Mouse (Mus musculus) liver, embryonic 11.5 days (tissue): ENCODE measurements at regions not wholly inside any gene's neighbourhood (a gene's known extent, or its start where the extent isn't known, plus 50 kb on each side); places are given as distances from the start of the nearest gene placed in this dataset.

Experiments used
- ATAC-seq: fragments of 200-750 bp; cut with Nextera tagmentation; replicated peaks from 2 replicates; pipeline ENCODE4 v1.8.0; 2017; ENCODE audit warnings: moderate number of reproducible peaks, mild to moderate bottlenecking, moderate TSS enrichment, moderate library complexity; ENCODE audit not compliant: low FRiP score
- DNase-seq: peaks from one replicate; pipeline ENCODE4 v3.0.0-alpha.2; 2017; ENCODE audit warnings: low spot score
- H3K27ac ChIP-seq: fragments of 300-500 bp; sonication (generic); 2 replicates; pipeline ENCODE4 v1.5.1; 2014; ENCODE audit warnings: mild to moderate bottlenecking, low read depth, low read length, control low read depth
- H3K27me3 ChIP-seq: fragments of 300-500 bp; sonication (generic); replicated peaks from 2 replicates; pipeline ENCODE4 v1.6.1; 2014; ENCODE audit warnings: low read length, mixed read lengths; ENCODE audit not compliant: control insufficient read depth, insufficient read depth
- H3K36me3 ChIP-seq: fragments of 300-500 bp; sonication (generic); 2 replicates; pipeline ENCODE4 v1.6.1; 2014; ENCODE audit warnings: mild to moderate bottlenecking, low read length, moderate library complexity, mixed read lengths; ENCODE audit not compliant: control insufficient read depth, insufficient read depth
- H3K4me1 ChIP-seq: fragments of 300-500 bp; sonication (generic); replicated peaks from 2 replicates; pipeline ENCODE4 v1.6.1; 2014; ENCODE audit warnings: low read length, mixed read lengths; ENCODE audit not compliant: control insufficient read depth, insufficient read depth
- H3K4me2 ChIP-seq: fragments of 300-500 bp; sonication (generic); 2 replicates; pipeline ENCODE4 v1.6.1; 2014; ENCODE audit warnings: mild to moderate bottlenecking, control low read depth, moderate library complexity
- H3K4me3 ChIP-seq: fragments of 300-500 bp; sonication (generic); 2 replicates; pipeline ENCODE4 v1.5.1; 2014; ENCODE audit warnings: low read depth, low read length, control low read depth
- H3K9ac ChIP-seq: fragments of 300-500 bp; sonication (generic); 2 replicates; pipeline ENCODE4 v1.6.1; 2014; ENCODE audit warnings: low read depth, low read length, control low read depth
- H3K9me3 ChIP-seq: fragments of 300-500 bp; sonication (generic); 2 replicates; pipeline ENCODE4 v1.6.1; 2016; ENCODE audit warnings: low read length, inconsistent platforms, mixed read lengths; ENCODE audit not compliant: control insufficient read depth
- WGBS: fragments of 180-500 bp; shearing (Covaris S2); extraction: QIAGEN DNeasy Blood & Tissue Kit; methylation state at CpG from one replicate; pipeline ENCODE4 v1.1.7; 2014; 5-methylcytosine and 5-hydroxymethylcytosine counted together

DNA sequence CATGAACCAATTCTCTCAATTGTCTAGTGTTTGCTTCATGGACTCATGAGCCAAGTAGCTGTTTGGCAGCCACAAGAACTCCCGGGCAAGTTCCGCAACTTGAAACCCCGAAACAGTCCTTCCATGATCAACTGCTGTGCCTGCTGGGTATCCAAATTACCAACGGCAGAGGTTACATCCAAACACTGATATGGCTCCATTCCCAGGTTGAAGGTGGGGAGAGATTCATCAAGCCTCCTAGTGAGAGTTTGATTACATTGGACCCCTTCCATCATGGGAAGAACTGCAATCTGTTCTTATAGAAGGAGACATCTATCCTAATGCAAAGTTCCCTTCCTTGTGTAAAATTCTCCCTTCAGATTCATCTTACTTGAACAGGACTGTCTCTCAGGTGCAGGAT, 486.8 kb upstream of the Arpp21 start:
- no peak overlapping the region for H3K4me2 ChIP-seq
- no peak overlapping the region for H3K27ac ChIP-seq
- H3K27me3 ChIP-seq: no peaks in the 10 kb centered on the region
- no peak overlapping the region for H3K9ac ChIP-seq
- no peaks in the 10 kb centered on the region for H3K36me3 ChIP-seq
- ATAC-seq: no peak
- WGBS: 81% methylated on average over 4 of the region's 4 CpGs
- no peaks in the 10 kb centered on the region for H3K9me3 ChIP-seq
- DNase-seq: no peak
- H3K4me1 ChIP-seq: no peaks in the 10 kb centered on the region
- H3K4me3 ChIP-seq: no peak overlapping the region

DNA sequence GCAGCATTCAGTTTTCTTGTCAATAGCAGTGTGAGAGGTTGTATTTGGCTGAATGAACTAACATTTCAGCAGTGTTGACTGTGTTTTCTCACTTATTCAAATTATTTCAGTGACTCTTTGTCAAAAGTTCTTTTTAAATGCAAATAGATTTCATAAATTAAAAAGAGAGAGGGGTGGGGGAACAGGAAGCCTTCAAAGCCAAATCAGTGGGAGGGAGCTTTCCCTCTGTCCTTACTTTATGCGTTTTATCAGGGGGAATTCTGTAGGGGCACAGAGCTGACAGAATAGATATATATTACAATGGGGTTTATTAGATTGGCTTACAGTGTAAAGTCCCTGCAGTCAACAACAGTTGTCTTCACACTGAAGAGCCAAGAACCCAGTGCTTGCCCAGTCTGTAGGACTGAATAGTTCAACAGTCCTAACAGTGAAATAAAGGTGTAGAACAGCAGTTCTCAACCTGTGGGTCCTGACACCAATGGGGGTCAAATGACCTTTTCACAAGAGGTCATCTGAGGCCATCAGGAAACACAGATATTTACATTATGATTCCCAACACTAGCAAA, 479.5 kb upstream of the Arpp21 start:
- Histone ChIP-seq H3K4me2 (no peak overlapping the region), H3K4me1 (no peaks in the 10 kb centered on the region), H3K36me3 (no peaks in the 10 kb centered on the region), H3K4me3 (no peak overlapping the region), H3K9me3 (no peaks in the 10 kb centered on the region), H3K27me3 (no peaks in the 10 kb centered on the region), H3K9ac (no peak overlapping the region), H3K27ac (no peak overlapping the region)
- WGBS: 64% methylated on average over 1 of the region's 1 CpGs
- DNase-seq (no peak), ATAC-seq (no peak)

DNA sequence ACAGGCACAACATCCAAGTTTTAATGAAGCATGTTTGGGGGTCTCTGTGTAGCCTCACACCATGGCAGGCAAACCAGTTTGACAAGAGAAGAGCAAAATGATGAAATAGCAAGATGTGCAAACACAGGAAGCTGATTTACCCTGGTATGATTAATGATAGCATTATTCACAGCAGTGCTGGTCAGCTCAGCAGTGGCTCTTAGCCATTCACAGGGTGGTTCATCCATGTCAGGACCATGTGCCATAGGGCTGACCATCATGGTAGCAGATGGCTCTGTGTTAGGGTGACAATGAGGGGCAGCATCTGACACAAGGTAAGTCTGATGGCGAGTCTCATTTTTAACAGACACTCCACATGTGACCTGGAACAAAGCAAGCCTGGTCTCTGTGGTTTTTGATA, 443.1 kb upstream of the Arpp21 start:
- no peaks in the 10 kb centered on the region for H3K27me3 ChIP-seq
- H3K36me3 ChIP-seq: no peaks in the 10 kb centered on the region
- no peak overlapping the region for H3K9ac ChIP-seq
- no peak overlapping the region for H3K4me3 ChIP-seq
- ATAC-seq (no peak), DNase-seq (no peak)
- no peaks in the 10 kb centered on the region for H3K4me1 ChIP-seq
- 50% methylated on average over 1 of the region's 1 CpGs for WGBS
- no peaks in the 10 kb centered on the region for H3K9me3 ChIP-seq
- no peak overlapping the region for H3K4me2 ChIP-seq
- no peak overlapping the region for H3K27ac ChIP-seq

DNA sequence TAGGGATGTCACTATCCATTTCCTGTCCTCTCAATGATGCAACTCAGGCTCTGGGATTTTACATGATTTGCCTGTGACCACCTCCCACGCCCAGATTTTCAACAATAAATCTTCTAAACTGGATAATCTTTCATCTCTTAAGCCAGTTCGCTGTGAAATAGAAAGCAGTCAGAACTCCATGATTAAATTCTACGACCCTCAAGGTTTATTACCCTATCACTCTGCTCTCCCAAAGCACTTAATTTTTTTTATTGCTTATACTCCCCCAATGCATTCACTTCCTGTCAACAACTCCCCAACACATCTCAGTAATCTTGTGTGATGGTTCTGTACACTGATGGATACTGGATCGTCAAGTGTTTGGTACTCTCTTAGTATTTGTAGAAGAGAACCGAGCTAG, 439.5 kb upstream of the Arpp21 start:
- Histone ChIP-seq H3K4me2 (no peak overlapping the region), H3K9me3 (no peaks in the 10 kb centered on the region), H3K27me3 (no peaks in the 10 kb centered on the region), H3K27ac (no peak overlapping the region), H3K9ac (no peak overlapping the region), H3K36me3 (no peaks in the 10 kb centered on the region), H3K4me3 (no peak overlapping the region), H3K4me1 (no peaks in the 10 kb centered on the region)
- DNase-seq: no peak
- WGBS: 66% methylated on average over 5 of the region's 5 CpGs
- no peak for ATAC-seq
